Mouse (Mus musculus) liver, embryonic 13.5 days (tissue): ENCODE results near the gene Rhobtb1. TPM values are rescaled to one million over a fixed set of nuclear protein-coding genes. Genes with fewer than 3 reads are reported as not detected.

ENCODE experiments used
- ATAC-seq: fragments of 200-750 bp; cut with Nextera tagmentation; 2 replicates; pipeline ENCODE4 v1.8.0; 2017; ENCODE audit warnings: low read depth, mild to moderate bottlenecking, moderate number of reproducible peaks, moderate library complexity
- DNase-seq: peaks from one replicate; pipeline ENCODE4 v3.0.0; 2022
- H3K27ac ChIP-seq: fragments of 300-500 bp; sonication (generic); 2 replicates; pipeline ENCODE4 v1.5.1; 2015; ENCODE audit warnings: moderate library complexity, mild to moderate bottlenecking, inconsistent platforms
- H3K27me3 ChIP-seq: fragments of 300-500 bp; sonication (generic); 2 replicates; pipeline ENCODE4 v1.6.1; 2015; ENCODE audit warnings: mild to moderate bottlenecking, inconsistent platforms
- H3K36me3 ChIP-seq: fragments of 300-500 bp; sonication (generic); 2 replicates; pipeline ENCODE4 v1.6.1; 2015; ENCODE audit warnings: mild to moderate bottlenecking, inconsistent platforms
- H3K4me1 ChIP-seq: fragments of 300-500 bp; sonication (generic); replicated peaks from 2 replicates; pipeline ENCODE4 v1.6.1; 2015; ENCODE audit warnings: inconsistent platforms
- H3K4me2 ChIP-seq: fragments of 300-500 bp; sonication (generic); 2 replicates; pipeline ENCODE4 v1.6.1; 2015; ENCODE audit warnings: inconsistent platforms, mild to moderate bottlenecking, moderate library complexity
- H3K4me3 ChIP-seq: fragments of 300-500 bp; sonication (generic); replicated peaks from 2 replicates; pipeline ENCODE4 v1.5.1; 2015; ENCODE audit warnings: mild to moderate bottlenecking, inconsistent platforms
- H3K9ac ChIP-seq: fragments of 300-500 bp; sonication (generic); 2 replicates; pipeline ENCODE4 v1.6.1; 2015; ENCODE audit warnings: mild to moderate bottlenecking, inconsistent platforms
- H3K9me3 ChIP-seq: fragments of 300-500 bp; sonication (generic); replicated peaks from 2 replicates; pipeline ENCODE4 v1.6.1; 2016; ENCODE audit warnings: inconsistent platforms
- WGBS: fragments of 180-500 bp; shearing (Covaris S2); methylation state at CpG from one replicate; pipeline ENCODE4 v1.1.7; 2015; ENCODE audit not compliant: insufficient replicate concordance; 5-methylcytosine and 5-hydroxymethylcytosine counted together
- polyA plus RNA-seq: library from polyadenylated mRNA; unstranded; fragments of >200 nt; fragmentation: Nextera tagmentation; extraction: Ambion mirVana; gene quantifications from 2 replicates; pipeline ENCODE4 v1.2.1, GENCODE M21; 2015

Gene Rhobtb1
- polyA plus RNA-seq, 1 experiment from 2014 or later: 7.2 TPM

- no peaks in the 10 kb centered on the region for H3K4me1 ChIP-seq
- H3K4me2 ChIP-seq: no peak overlapping the region
- no peaks in the 10 kb centered on the region for H3K36me3 ChIP-seq
- no peak overlapping the region for H3K27ac ChIP-seq
- 72% methylated on average over 5 of the region's 5 CpGs for WGBS
- H3K4me3 ChIP-seq: no peak overlapping the region
- H3K9ac ChIP-seq: no peak overlapping the region
- ATAC-seq (no peak), DNase-seq (no peak)
- H3K9me3 ChIP-seq: no peaks in the 10 kb centered on the region
- no peaks in the 10 kb centered on the region for H3K27me3 ChIP-seq
These were observed 20.6 kb upstream of the Rhobtb1 start for GRCm38 (mm10) chr10:69130613-69131012.

DNA sequence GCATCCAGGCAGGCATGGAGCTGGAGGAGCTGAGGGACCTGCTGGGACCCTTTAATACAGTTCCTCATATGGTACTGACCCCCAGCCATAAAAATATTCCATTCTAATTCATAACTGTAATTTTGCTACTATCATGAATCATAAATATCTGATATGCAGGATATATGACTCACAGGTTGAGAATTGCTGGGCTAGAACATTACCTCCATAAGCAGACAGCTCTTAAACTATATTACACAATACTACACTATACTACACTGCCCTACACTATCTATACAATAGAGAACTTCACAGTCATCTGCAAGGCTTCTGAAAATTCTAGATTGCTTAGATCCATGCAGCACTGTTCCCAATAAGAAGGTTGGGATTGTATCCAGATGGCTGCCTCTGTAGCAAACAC is 16.9 kb upstream of the Rhobtb1 start:
- H3K4me1 ChIP-seq: 0 out of 2 replicates have a peak, but pooled peaks cover 6% of the 10 kb centered on the region
- ATAC-seq (no peak), DNase-seq (no peak)
- H3K36me3 ChIP-seq: no peaks in the 10 kb centered on the region
- no peak overlapping the region for H3K4me3 ChIP-seq
- no peak overlapping the region for H3K27ac ChIP-seq
- H3K27me3 ChIP-seq: no peaks in the 10 kb centered on the region
- H3K9me3 ChIP-seq: no peaks in the 10 kb centered on the region
- no peak overlapping the region for H3K4me2 ChIP-seq
- H3K9ac ChIP-seq: no peak overlapping the region

DNA sequence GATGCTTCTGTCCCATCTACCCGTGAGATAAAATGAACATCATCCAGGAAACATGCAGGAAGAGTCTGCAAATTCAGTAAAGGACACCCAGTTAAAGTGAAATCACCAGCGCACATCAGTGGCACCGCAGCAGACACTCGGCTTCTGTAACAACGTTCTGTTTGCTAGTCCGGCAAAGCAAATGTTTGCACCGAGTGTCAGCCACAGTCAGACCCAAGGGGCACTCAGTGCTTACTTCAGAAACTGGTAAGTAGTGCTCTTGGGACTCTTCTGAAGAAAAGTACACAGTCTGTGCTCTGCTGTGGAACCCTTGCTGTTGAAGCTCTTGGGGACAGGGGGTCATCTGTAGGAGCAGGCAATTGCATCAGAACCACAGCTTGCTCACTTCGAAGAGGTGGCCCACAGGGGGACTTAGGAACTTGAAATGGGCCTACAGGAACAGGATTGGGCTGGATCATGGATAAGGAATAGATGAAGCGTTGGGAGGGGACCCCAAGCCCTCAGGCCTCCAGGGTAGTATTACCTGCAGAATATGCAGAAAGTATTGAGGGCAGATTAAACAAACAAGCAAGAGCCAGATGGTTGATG is 14.9 kb upstream of the Rhobtb1 start:
- Histone ChIP-seq H3K36me3 (no peaks in the 10 kb centered on the region), H3K9ac (no peak overlapping the region), H3K9me3 (no peaks in the 10 kb centered on the region), H3K27ac (peak overlapping the region; percentile 67), H3K4me1 (0 out of 2 replicates have a peak, but pooled peaks cover 6% of the 10 kb centered on the region), H3K27me3 (no peaks in the 10 kb centered on the region), H3K4me2 (0 out of 2 replicates have a peak overlapping the region, but pooled peaks have one; percentile 8), H3K4me3 (no peak overlapping the region)
- DNase-seq: no peak
- ATAC-seq: peak; percentile 53; the same call in 1 of the 2 replicates
- 30% methylated on average over 9 of the region's 9 CpGs for WGBS

GRCm38 (mm10) chr10:69149252-69149651 is 2.0 kb upstream of the Rhobtb1 start:
- 59% methylated on average over 7 of the region's 7 CpGs for WGBS
- no peak for ATAC-seq

GRCm38 (mm10) chr10:69152971-69153370 is 1.7 kb downstream of the Rhobtb1 start:
- H3K4me1 ChIP-seq: no peaks in the 10 kb centered on the region
- H3K27ac ChIP-seq: no peak overlapping the region
- no peaks in the 10 kb centered on the region for H3K9me3 ChIP-seq
- no peak overlapping the region for H3K4me3 ChIP-seq
- H3K36me3 ChIP-seq: no peaks in the 10 kb centered on the region
- no peak overlapping the region for H3K9ac ChIP-seq
- no peak overlapping the region for H3K4me2 ChIP-seq
- H3K27me3 ChIP-seq: no peaks in the 10 kb centered on the region
- ATAC-seq: no peak
- DNase-seq: no peak
- 57% methylated on average over 4 of the region's 4 CpGs for WGBS

More at GRCm38 (mm10) chr10:69149252-69149651, 2.0 kb upstream of the Rhobtb1 start:
- Histone ChIP-seq H3K9me3 (no peaks in the 10 kb centered on the region), H3K9ac (no peak overlapping the region), H3K27ac (no peak overlapping the region), H3K36me3 (no peaks in the 10 kb centered on the region), H3K4me3 (no peak overlapping the region), H3K27me3 (no peaks in the 10 kb centered on the region), H3K4me2 (no peak overlapping the region), H3K4me1 (no peaks in the 10 kb centered on the region)
- DNase-seq: no peak

GRCm38 (mm10) chr10:69155428-69156175 is 4.4 kb downstream of the Rhobtb1 start:
- Histone ChIP-seq H3K27ac (no peak overlapping the region), H3K4me1 (no peaks in the 10 kb centered on the region), H3K36me3 (no peaks in the 10 kb centered on the region), H3K27me3 (no peaks in the 10 kb centered on the region), H3K9me3 (no peaks in the 10 kb centered on the region), H3K4me2 (no peak overlapping the region), H3K9ac (no peak overlapping the region), H3K4me3 (no peak overlapping the region)
- DNase-seq (no peak), ATAC-seq (no peak)
- WGBS: 74% methylated on average over 10 of the region's 10 CpGs

DNA sequence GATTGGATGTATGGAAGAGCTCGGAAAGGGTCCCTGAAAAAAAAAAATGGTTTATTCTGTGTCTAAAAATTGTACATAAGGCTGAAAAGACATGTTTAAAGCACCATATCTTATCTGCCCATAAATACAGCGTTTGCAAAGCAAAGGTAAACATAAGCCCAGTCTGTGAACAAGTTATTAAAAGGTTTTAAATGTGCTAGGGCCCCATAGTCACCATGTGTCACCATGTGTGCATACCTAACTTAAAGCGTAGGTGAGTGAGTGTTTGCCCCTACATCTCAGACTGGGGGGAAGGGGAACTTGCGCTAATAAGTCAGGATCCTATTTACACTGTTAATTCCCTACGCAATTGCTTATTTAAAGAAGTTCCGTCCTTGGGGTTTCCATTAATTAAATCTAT is 5.2 kb downstream of the Rhobtb1 start:
- H3K27me3 ChIP-seq: no peaks in the 10 kb centered on the region
- H3K4me1 ChIP-seq: no peaks in the 10 kb centered on the region
- H3K9me3 ChIP-seq: no peaks in the 10 kb centered on the region
- H3K36me3 ChIP-seq: no peaks in the 10 kb centered on the region
- no peak overlapping the region for H3K9ac ChIP-seq
- 62% methylated on average over 6 of the region's 6 CpGs for WGBS
- DNase-seq (no peak), ATAC-seq (no peak)
- H3K4me3 ChIP-seq: no peak overlapping the region
- H3K4me2 ChIP-seq: no peak overlapping the region
- no peak overlapping the region for H3K27ac ChIP-seq

GRCm38 (mm10) chr10:69157471-69157870 is 6.2 kb downstream of the Rhobtb1 start:
- Histone ChIP-seq H3K9ac (no peak overlapping the region), H3K4me3 (no peak overlapping the region), H3K4me2 (no peak overlapping the region), H3K4me1 (no peaks in the 10 kb centered on the region), H3K27me3 (no peaks in the 10 kb centered on the region), H3K36me3 (no peaks in the 10 kb centered on the region), H3K9me3 (no peaks in the 10 kb centered on the region), H3K27ac (no peak overlapping the region)
- DNase-seq: no peak
- no peak for ATAC-seq
- WGBS: 45% methylated on average over 2 of the region's 2 CpGs

- Histone ChIP-seq H3K4me2 (no peak overlapping the region), H3K9ac (no peak overlapping the region), H3K4me1 (no peaks in the 10 kb centered on the region), H3K36me3 (no peaks in the 10 kb centered on the region), H3K9me3 (no peaks in the 10 kb centered on the region), H3K27me3 (no peaks in the 10 kb centered on the region), H3K27ac (no peak overlapping the region), H3K4me3 (no peak overlapping the region)
- ATAC-seq: no peak
- WGBS: 60% methylated on average over 2 of the region's 2 CpGs
- DNase-seq: no peak
These were observed 9.6 kb downstream of the Rhobtb1 start for GRCm38 (mm10) chr10:69160877-69161276.

DNA sequence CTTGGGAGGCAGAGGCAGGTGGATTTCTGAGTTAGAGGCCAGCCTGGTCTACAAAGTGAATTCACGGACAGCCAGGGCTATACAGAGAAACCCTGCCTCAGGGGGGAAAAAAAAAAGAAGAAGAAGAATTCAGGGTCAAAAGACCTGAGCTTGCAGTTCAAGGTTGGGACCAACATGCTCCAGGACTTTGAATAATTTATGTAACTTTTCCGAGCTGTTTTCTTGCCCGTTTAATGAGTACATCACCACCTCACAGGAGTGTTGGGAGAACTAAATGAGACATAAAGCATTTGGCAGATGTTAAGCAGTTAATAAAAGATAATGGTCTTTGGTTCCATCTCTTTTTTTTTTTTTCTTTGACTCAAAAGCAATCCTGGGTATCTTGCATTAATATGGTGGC is 10.3 kb downstream of the Rhobtb1 start:
- H3K4me1 ChIP-seq: no peaks in the 10 kb centered on the region
- no peak overlapping the region for H3K4me3 ChIP-seq
- WGBS: 66% methylated on average over 3 of the region's 3 CpGs
- no peaks in the 10 kb centered on the region for H3K27me3 ChIP-seq
- H3K27ac ChIP-seq: no peak overlapping the region
- H3K9me3 ChIP-seq: no peaks in the 10 kb centered on the region
- no peaks in the 10 kb centered on the region for H3K36me3 ChIP-seq
- H3K9ac ChIP-seq: no peak overlapping the region
- H3K4me2 ChIP-seq: no peak overlapping the region
- no peak for ATAC-seq
- no peak for DNase-seq

DNA sequence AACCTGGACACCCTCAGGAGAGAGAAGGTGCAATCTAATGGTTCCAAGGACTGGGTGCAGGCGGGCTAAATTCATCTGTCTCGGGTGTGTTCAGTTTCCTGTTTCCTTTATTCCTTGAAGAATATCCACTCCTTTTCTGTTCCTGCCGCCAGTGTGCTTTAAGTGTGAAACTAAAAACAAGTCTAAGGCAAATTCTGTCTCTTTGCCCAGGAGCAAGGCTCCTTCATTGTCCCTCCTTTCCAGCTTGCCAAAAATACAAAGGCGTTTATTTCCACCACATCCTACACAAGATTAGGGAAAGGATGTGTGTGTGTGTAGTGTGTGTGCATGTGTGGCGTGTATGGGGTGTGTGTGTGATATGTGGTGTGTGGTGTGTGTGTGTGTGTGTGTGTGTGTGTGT is 11.3 kb downstream of the Rhobtb1 start:
- DNase-seq (no peak), ATAC-seq (no peak)
- 46% methylated on average over 5 of the region's 5 CpGs for WGBS
- H3K27me3 ChIP-seq: no peaks in the 10 kb centered on the region
- no peaks in the 10 kb centered on the region for H3K36me3 ChIP-seq
- H3K27ac ChIP-seq: no peak overlapping the region
- H3K4me2 ChIP-seq: no peak overlapping the region
- no peaks in the 10 kb centered on the region for H3K9me3 ChIP-seq
- H3K4me3 ChIP-seq: no peak overlapping the region
- no peaks in the 10 kb centered on the region for H3K4me1 ChIP-seq
- H3K9ac ChIP-seq: no peak overlapping the region

DNA sequence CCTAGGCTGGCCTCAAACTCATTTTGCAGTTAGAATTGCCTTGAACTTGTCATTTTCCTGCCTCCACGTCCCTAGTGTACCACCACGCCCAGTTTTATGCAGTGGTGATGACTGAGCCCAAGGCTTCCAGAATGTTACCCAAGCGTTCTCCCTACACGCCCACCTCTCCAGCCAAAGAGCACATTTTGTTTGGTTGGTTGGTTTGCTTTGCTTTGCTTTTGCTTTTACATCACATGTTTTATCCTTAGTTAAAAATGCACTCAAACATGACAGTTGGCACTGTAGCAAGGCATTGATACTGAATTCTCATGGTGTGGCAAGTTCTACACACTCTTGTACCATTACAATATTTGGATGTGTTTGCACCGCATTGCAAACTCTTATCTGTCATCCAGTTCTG is 12.0 kb downstream of the Rhobtb1 start:
- no peak for ATAC-seq
- no peaks in the 10 kb centered on the region for H3K36me3 ChIP-seq
- H3K4me1 ChIP-seq: no peaks in the 10 kb centered on the region
- no peak overlapping the region for H3K27ac ChIP-seq
- no peaks in the 10 kb centered on the region for H3K27me3 ChIP-seq
- 69% methylated on average over 5 of the region's 5 CpGs for WGBS
- H3K4me3 ChIP-seq: no peak overlapping the region
- no peak for DNase-seq
- H3K9ac ChIP-seq: no peak overlapping the region
- H3K9me3 ChIP-seq: no peaks in the 10 kb centered on the region
- H3K4me2 ChIP-seq: no peak overlapping the region
